Mouse (Mus musculus): ENCODE results near the gene Faim2.

DNA sequence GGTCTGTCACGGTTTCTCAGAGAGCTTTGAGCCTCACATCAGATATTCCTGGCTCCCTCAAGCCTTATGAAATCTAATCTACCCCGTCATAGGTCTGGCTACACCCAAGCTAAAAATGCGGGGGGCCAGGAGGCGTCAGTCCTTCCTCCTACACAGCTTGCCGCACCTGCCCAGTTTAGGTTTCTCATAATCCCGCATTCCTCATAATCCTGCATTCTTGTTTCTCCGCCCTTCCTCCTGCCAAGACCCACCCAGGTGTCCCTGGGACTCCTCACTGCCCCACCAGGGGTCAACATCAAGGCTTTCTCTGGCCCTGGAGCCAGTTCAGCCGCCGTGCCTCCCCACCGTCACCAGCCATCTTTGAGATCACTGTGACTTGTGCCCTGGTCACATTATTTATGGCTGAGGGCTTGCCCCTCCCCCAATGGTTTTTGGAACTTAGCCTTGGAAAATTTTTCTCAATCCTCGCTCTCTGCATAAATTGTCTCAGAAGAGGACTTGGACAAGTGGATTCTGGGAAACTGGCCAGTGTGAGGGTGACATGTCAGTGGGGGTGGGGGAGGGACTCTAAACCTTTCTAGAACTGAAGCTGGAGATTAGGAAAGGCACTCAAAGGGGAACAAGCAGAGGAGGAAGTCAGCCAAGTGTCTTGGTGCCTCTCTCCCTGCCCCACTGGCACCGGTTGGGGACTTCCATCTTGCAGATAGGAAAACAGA, 30.3 kb downstream of the Faim2 start:
- TF ChIP-seq CTCF (IDR thresholded peaks at IDR 0.05) (no peak; the same call in none of the 2 replicates), EP300 (IDR thresholded peaks at IDR 0.05) (peak; percentile 98)

Measured in lung, postnatal 0 days (tissue).